Mouse (Mus musculus) kidney, adult 2 months (tissue): ENCODE results near the gene Slc10a7. TPM values are rescaled to one million over a fixed set of nuclear protein-coding genes. Genes with fewer than 3 reads are reported as not detected.

Experiments
- DNase-seq: peaks from one replicate; pipeline ENCODE4 v3.0.0; 2021
- H3K27ac ChIP-seq: fragments of 200-500 bp; 2 replicates; pipeline ENCODE4 v1.5.1; 2012; ENCODE audit warnings: low read depth, low read length, control low read depth, inconsistent platforms; ENCODE audit not compliant: insufficient read depth
- H3K27me3 ChIP-seq: fragments of 200-500 bp; replicated peaks from 2 replicates; pipeline ENCODE4 v1.6.1; 2012; ENCODE audit warnings: mild to moderate bottlenecking, moderate library complexity, low read length, inconsistent platforms; ENCODE audit not compliant: control insufficient read depth, insufficient read depth
- H3K36me3 ChIP-seq: fragments of 200-500 bp; 2 replicates; pipeline ENCODE4 v1.6.1; 2012; ENCODE audit warnings: mild to moderate bottlenecking, moderate library complexity, low read length, inconsistent platforms; ENCODE audit not compliant: control insufficient read depth, insufficient read depth
- H3K4me1 ChIP-seq: fragments of 200-500 bp; 2 replicates; pipeline ENCODE4 v1.6.1; 2011; ENCODE audit warnings: low read length; ENCODE audit not compliant: control insufficient read depth, insufficient read depth
- H3K4me3 ChIP-seq: fragments of 200-500 bp; 2 replicates; pipeline ENCODE4 v1.5.1; 2011; ENCODE audit warnings: mild to moderate bottlenecking, low read depth, low read length, control low read depth; ENCODE audit not compliant: insufficient read depth
- CTCF ChIP-seq: fragments of 200-500 bp; conservative IDR thresholded peaks from 2 replicates; pipeline ENCODE4 v1.5.1; 2011; ENCODE audit warnings: low read depth, mild to moderate bottlenecking, control low read depth, low read length, moderate library complexity, mixed read lengths; ENCODE audit not compliant: insufficient read depth, insufficient read length
- POLR2A ChIP-seq: fragments of 200-500 bp; IDR thresholded peaks from one replicate; pipeline ENCODE4 v1.6.1; 2011; ENCODE audit warnings: low read depth, low read length, control low read depth
- WGBS: fragments of 180-500 bp; shearing (Covaris S2); methylation state at CpG from one replicate; pipeline ENCODE4 v1.1.7; 2018; 5-methylcytosine and 5-hydroxymethylcytosine counted together
- polyA plus RNA-seq: library from polyadenylated mRNA; depleted of rRNA; stranded (reverse); fragments of >200 nt; gene quantifications from 2 replicates; pipeline ENCODE4 v1.2.3, GENCODE M21; 2012

Slc10a7 gene
- polyA plus RNA-seq, 1 experiment: 8.1 TPM

GRCm38 (mm10) chr8:78655351-78656045, 146.4 kb downstream of the Slc10a7 start:
- DNase-seq: no peak
- 57% methylated on average over 1 of the region's 1 CpGs for WGBS

GRCm38 (mm10) chr8:78656700-78657370, 147.7 kb downstream of the Slc10a7 start:
- no peaks in the 10 kb centered on the region; the same call in 1 of the 2 replicates for H3K4me1 ChIP-seq
- peak; percentile 46 for DNase-seq
- no peaks in the 10 kb centered on the region for H3K27me3 ChIP-seq
- no peaks in the 10 kb centered on the region for H3K36me3 ChIP-seq
- 63% methylated on average over 10 of the region's 10 CpGs for WGBS
- H3K27ac ChIP-seq: no peak overlapping the region
- TF ChIP-seq POLR2A: no peak
- no peak for TF ChIP-seq CTCF
- H3K4me3 ChIP-seq: no peak overlapping the region

More at GRCm38 (mm10) chr8:78655351-78656045, 146.4 kb downstream of the Slc10a7 start:
- no peak overlapping the region for H3K4me3 ChIP-seq
- H3K36me3 ChIP-seq: no peaks in the 10 kb centered on the region
- TF ChIP-seq CTCF (no peak), POLR2A (no peak)
- H3K27me3 ChIP-seq: no peaks in the 10 kb centered on the region
- H3K4me1 ChIP-seq: no peaks in the 10 kb centered on the region; the same call in 1 of the 2 replicates
- H3K27ac ChIP-seq: no peak overlapping the region

DNA sequence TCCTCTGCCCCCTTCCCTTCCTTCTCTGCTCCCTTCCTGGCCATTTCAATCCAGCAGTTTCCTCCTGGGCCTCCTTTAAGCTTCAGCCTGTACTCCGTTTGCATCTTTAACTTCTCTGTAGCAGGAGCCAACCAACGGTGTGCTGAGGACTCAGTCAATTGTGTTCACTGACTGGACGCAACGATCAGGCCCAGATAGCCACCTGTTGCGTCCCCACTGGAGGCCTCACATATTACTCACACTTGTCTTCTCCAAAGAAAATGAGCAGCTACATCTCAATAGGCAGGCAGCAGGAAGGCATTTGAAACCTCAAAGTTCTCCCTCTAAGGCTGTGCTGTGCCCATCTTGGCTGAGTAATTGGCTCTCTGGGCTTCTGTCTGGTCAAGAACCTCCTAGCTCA, 149.0 kb downstream of the Slc10a7 start:
- Histone ChIP-seq H3K36me3 (no peaks in the 10 kb centered on the region), H3K4me3 (no peak overlapping the region), H3K27ac (no peak overlapping the region), H3K4me1 (no peaks in the 10 kb centered on the region; the same call in 1 of the 2 replicates), H3K27me3 (no peaks in the 10 kb centered on the region)
- DNase-seq: no peak
- 96% methylated on average over 5 of the region's 5 CpGs for WGBS
- TF ChIP-seq POLR2A: no peak
- TF ChIP-seq CTCF: no peak

GRCm38 (mm10) chr8:78659617-78660187, 150.6 kb downstream of the Slc10a7 start:
- no peak for DNase-seq
- Histone ChIP-seq H3K4me3 (no peak overlapping the region), H3K27me3 (no peaks in the 10 kb centered on the region), H3K4me1 (no peaks in the 10 kb centered on the region; the same call in 1 of the 2 replicates), H3K36me3 (no peaks in the 10 kb centered on the region), H3K27ac (no peak overlapping the region)
- WGBS: 95% methylated on average over 3 of the region's 3 CpGs
- TF ChIP-seq CTCF (no peak), POLR2A (no peak)

GRCm38 (mm10) chr8:78664306-78664940, 155.3 kb downstream of the Slc10a7 start:
- DNase-seq: no peak
- no peak for TF ChIP-seq POLR2A
- TF ChIP-seq CTCF: no peak
- H3K36me3 ChIP-seq: no peaks in the 10 kb centered on the region
- H3K27me3 ChIP-seq: no peaks in the 10 kb centered on the region
- 86% methylated on average over 12 of the region's 12 CpGs for WGBS
- H3K27ac ChIP-seq: no peak overlapping the region
- H3K4me1 ChIP-seq: no peaks in the 10 kb centered on the region
- no peak overlapping the region for H3K4me3 ChIP-seq

DNA sequence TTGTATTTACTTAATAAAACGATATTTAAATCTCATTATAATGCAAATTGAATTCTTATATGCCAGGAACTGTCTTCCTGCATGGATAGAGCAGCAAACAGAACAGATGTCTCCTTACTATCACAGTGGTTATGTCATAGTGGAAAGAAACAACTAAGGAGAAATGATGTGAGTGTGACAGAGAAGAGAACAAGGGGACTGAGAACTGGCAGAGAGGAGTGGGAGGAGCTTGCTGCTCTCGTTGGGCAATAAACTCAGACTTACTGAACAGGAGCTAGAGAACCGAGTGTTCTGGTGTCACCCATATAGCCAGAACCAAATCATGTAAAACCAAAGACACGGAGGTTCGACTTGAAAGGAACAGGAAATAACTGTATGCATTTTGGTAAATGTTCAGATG, 158.3 kb downstream of the Slc10a7 start:
- Histone ChIP-seq H3K4me3 (no peak overlapping the region), H3K36me3 (no peaks in the 10 kb centered on the region), H3K4me1 (no peaks in the 10 kb centered on the region), H3K27me3 (no peaks in the 10 kb centered on the region), H3K27ac (no peak overlapping the region)
- TF ChIP-seq POLR2A (no peak), CTCF (no peak)
- no peak for DNase-seq
- WGBS: 91% methylated on average over 5 of the region's 5 CpGs
